Mouse (Mus musculus) midbrain, embryonic 12.5 days (tissue): ENCODE measurements around the gene Cir1. TPM values are rescaled to one million over a fixed set of nuclear protein-coding genes. Genes with fewer than 3 reads are reported as not detected.
A peak's percentile ranks its signal among the peaks of the same experiment; 100 is the strongest.

ENCODE experiments used
- ATAC-seq: fragments of 200-750 bp; cut with Nextera tagmentation; 2 replicates; pipeline ENCODE4 v1.8.0; 2017; ENCODE audit warnings: low read depth, moderate TSS enrichment, moderate library complexity; ENCODE audit not compliant: low FRiP score
- H3K27ac ChIP-seq: fragments of 300-500 bp; sonication (generic); replicated peaks from 2 replicates; pipeline ENCODE4 v1.5.1; 2016; ENCODE audit warnings: mild to moderate bottlenecking
- H3K27me3 ChIP-seq: fragments of 300-500 bp; sonication (generic); 2 replicates; pipeline ENCODE4 v1.6.1; 2016; ENCODE audit warnings: mild to moderate bottlenecking
- H3K36me3 ChIP-seq: fragments of 300-500 bp; sonication (generic); 2 replicates; pipeline ENCODE4 v1.6.1; 2016
- H3K4me1 ChIP-seq: fragments of 300-500 bp; sonication (generic); 2 replicates; pipeline ENCODE4 v1.6.1; 2016
- H3K4me2 ChIP-seq: fragments of 300-500 bp; sonication (generic); replicated peaks from 2 replicates; pipeline ENCODE4 v1.6.1; 2016; ENCODE audit warnings: mild to moderate bottlenecking, moderate library complexity
- H3K4me3 ChIP-seq: fragments of 300-500 bp; sonication (generic); 2 replicates; pipeline ENCODE4 v1.5.1; 2016; ENCODE audit warnings: mild to moderate bottlenecking
- H3K9ac ChIP-seq: fragments of 300-500 bp; sonication (generic); replicated peaks from 2 replicates; pipeline ENCODE4 v1.6.1; 2016; ENCODE audit warnings: mild to moderate bottlenecking, moderate library complexity
- H3K9me3 ChIP-seq: fragments of 300-500 bp; sonication (generic); 2 replicates; pipeline ENCODE4 v1.6.1; 2016; ENCODE audit warnings: mild to moderate bottlenecking
- WGBS: fragments of 180-500 bp; shearing (Covaris S2); methylation state at CpG from one replicate; pipeline ENCODE4 v1.1.7; 2016; 5-methylcytosine and 5-hydroxymethylcytosine counted together
- polyA plus RNA-seq: library from polyadenylated mRNA; unstranded; fragments of >200 nt; fragmentation: Nextera tagmentation; extraction: Ambion mirVana; gene quantifications from 2 replicates; pipeline ENCODE4 v1.2.1, GENCODE M21; 2016

Cir1 gene
- polyA plus RNA-seq, 1 experiment from 2014 or later: 24.7 TPM

DNA sequence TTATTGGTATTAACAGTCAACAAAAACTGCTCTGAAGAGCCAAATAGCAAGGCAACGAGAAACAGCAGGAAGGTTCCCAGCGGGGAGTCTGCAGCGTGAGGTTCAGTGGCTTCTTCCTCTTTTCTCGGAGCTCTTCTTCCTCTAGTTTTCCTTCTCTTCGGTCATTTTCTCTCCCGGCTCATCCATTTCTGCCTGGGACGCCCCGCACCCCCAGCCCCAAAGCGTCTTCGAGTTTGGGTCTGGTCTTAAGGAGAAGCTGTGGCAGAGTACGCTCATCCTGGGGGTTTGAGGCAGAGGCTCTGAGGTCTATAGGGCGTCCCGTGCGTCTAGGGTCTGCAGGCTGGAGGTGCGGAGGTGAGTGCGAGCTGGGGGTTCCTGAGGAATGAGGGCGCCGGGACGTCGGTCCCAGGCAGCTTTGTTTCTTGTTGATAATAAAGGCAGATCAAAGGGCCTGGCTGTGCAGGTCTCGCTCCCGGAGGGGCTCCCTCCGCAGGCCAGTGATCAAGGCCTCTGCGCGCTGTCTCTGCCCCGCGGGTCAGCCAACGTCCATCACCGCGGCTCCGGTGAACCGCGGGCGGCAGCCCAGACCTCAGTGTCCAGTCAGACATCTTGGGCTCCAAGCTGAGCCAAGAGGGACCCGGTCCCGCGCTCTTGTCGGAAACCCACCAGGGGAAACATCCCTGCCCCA, 35.3 kb downstream of the Cir1 start:
- H3K4me1 ChIP-seq: peaks cover 53% of the 10 kb centered on the region
- H3K27ac ChIP-seq: peak overlapping the region; percentile 72
- no peaks in the 10 kb centered on the region for H3K9me3 ChIP-seq
- peak overlapping the region; percentile 33 for H3K4me3 ChIP-seq
- H3K4me2 ChIP-seq: peak overlapping the region; percentile 47
- no peaks in the 10 kb centered on the region for H3K36me3 ChIP-seq
- H3K27me3 ChIP-seq: peaks cover 78% of the 10 kb centered on the region
- H3K9ac ChIP-seq: peak overlapping the region; percentile 37; the same call in 1 of the 2 replicates
- ATAC-seq: no peak
- WGBS: under 1% methylated on average over 38 of the region's 38 CpGs

DNA sequence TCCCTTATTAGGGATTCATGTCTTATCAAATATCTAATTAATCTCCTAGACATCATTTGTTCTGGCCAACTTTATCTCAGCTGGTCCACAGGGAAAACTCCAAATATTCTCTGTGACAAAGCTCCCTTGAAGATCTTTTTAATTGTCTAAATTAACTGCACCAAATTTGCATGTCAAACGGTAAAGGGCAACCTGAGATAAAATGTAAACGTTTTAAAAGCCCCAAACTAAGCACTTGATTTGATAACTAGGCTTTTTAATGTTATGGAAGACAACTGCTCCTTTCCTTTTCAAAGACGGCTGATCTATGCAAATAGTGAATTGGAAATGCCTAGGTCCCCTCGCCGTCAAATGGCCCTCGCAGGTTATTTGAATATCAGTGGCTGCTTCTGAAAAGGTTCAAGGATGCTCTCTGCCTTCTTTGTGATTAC, 36.3 kb downstream of the Cir1 start:
- H3K27me3 ChIP-seq: peaks cover 78% of the 10 kb centered on the region
- H3K4me2 ChIP-seq: no peak overlapping the region
- H3K4me3 ChIP-seq: peak overlapping the region; percentile 14
- 1% methylated on average over 6 of the region's 6 CpGs for WGBS
- H3K4me1 ChIP-seq: peaks cover 63% of the 10 kb centered on the region
- no peak for ATAC-seq
- H3K9ac ChIP-seq: no peak overlapping the region
- H3K9me3 ChIP-seq: no peaks in the 10 kb centered on the region
- no peaks in the 10 kb centered on the region for H3K36me3 ChIP-seq
- no peak overlapping the region for H3K27ac ChIP-seq

DNA sequence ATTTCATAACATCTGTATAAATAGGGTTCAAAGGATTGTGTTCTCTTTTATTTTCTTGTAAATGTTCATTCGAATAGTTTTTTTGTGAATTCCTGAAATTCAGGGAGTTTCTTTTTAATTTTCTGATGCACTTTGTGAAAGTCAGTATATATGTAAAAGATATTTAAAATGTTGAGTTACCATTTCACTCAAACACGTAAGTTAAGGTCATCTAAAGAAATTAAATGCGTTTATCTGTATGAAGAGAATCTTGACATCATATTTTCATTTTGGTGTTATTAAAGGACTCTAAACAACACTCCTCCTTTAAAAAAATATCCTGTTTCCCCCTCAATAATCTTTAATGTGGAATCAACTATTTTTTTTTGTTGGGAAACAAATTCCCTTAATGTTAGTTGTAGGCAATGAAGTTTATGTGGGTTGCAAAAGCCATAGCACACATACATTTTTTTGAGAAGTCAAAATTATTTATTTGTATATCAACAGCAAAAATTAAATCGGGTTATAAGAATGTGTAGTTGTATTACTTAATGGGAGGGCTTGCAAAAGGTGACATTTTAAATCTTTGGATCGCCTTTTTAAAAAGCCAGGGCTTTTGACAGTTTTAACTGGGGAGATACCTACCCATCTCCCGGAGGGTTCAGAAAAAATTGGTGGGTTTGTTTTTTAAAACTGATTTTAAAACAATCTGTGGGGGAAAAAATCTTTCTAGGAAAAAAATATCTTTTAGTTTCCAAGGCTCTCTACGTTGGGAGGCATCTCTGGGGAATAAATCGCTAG, 37.0 kb downstream of the Cir1 start:
- H3K36me3 ChIP-seq: no peaks in the 10 kb centered on the region
- peak overlapping the region; percentile 14; the same call in 1 of the 2 replicates for H3K4me3 ChIP-seq
- no peak for ATAC-seq
- H3K9me3 ChIP-seq: no peaks in the 10 kb centered on the region
- H3K4me2 ChIP-seq: no peak overlapping the region
- peaks cover 66% of the 10 kb centered on the region for H3K4me1 ChIP-seq
- no peak overlapping the region for H3K9ac ChIP-seq
- peaks cover 78% of the 10 kb centered on the region for H3K27me3 ChIP-seq
- no peak overlapping the region for H3K27ac ChIP-seq
- 7% methylated on average over 8 of the region's 8 CpGs for WGBS

DNA sequence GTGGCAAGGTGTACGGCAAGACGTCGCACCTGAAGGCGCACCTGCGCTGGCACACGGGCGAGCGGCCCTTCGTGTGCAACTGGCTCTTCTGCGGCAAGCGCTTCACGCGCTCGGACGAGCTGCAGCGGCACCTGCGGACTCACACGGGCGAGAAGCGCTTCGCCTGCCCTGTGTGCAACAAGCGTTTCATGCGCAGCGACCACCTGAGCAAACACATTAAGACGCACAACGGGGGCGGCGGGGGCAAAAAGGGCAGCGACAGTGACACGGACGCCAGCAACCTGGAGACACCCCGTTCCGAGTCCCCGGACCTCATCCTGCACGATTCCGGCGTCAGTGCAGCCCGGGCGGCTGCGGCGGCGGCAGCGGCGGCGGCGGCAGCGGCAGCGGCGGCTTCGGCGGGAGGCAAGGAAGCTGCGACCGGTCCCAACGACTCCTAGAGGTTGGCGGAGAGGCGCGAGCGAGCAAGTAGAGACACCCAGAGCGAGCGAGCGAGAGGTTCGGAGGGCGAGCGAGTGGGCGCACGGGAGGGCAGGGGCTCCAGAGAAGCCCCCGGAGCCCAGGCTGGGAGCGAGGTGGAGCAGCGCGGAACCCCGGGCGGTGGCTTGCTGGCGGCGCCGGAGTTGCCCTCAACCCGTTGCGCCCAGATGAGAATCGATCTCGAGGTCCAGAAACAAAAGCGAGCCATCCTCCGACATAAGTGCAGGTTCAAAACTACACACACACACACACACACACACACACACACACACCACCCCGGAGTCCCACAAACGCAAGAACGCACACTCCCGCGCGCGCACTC, 38.2 kb downstream of the Cir1 start:
- Histone ChIP-seq H3K4me1 (peaks cover 65% of the 10 kb centered on the region), H3K4me3 (peak overlapping the region; percentile 47), H3K27me3 (peaks cover 81% of the 10 kb centered on the region), H3K36me3 (no peaks in the 10 kb centered on the region), H3K9ac (peak overlapping the region; percentile 57), H3K27ac (peak overlapping the region; percentile 55), H3K4me2 (peak overlapping the region; percentile 56), H3K9me3 (no peaks in the 10 kb centered on the region)
- under 1% methylated on average over 83 of the region's 88 CpGs for WGBS
- ATAC-seq: no peak

DNA sequence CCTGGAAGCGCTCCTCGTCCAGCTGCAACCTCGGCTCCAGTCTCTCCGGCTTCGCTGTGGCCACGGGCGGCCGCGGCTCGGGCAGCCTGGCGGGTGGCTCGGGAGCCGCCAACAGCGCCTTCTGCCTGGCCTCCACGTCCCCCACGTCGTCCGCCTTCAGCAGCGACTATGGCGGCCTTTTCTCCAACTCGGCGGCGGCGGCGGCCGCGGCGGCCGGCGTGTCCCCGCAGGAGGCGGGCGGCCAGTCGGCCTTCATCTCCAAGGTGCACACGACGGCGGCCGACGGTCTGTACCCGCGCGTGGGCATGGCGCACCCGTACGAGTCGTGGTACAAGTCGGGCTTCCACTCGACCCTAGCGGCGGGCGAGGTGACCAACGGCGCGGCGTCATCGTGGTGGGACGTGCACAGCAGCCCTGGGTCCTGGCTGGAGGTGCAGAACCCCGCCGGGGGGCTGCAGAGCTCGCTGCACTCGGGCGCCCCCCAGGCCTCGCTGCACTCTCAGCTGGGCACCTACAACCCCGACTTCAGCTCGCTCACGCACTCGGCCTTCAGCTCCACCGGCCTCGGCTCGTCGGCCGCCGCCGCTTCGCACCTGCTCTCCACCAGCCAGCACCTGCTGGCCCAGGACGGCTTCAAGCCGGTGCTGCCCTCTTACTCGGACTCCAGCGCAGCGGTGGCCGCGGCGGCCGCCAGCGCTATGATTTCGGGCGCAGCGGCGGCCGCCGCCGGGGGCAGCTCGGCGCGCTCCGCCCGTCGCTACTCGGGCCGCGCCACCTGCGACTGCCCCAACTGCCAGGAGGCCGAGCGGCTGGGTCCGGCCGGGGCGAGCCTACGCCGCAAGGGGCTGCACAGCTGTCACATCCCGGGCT, 39.0 kb downstream of the Cir1 start:
- Histone ChIP-seq H3K27ac (peak overlapping the region; percentile 55), H3K9ac (peak overlapping the region; percentile 57), H3K27me3 (peaks cover 79% of the 10 kb centered on the region), H3K4me3 (peak overlapping the region; percentile 47), H3K4me1 (peaks cover 58% of the 10 kb centered on the region), H3K9me3 (no peaks in the 10 kb centered on the region), H3K36me3 (no peaks in the 10 kb centered on the region), H3K4me2 (peak overlapping the region; percentile 56)
- ATAC-seq: peak; percentile 42; the same call in 1 of the 2 replicates
- WGBS: under 1% methylated on average over 101 of the region's 110 CpGs

DNA sequence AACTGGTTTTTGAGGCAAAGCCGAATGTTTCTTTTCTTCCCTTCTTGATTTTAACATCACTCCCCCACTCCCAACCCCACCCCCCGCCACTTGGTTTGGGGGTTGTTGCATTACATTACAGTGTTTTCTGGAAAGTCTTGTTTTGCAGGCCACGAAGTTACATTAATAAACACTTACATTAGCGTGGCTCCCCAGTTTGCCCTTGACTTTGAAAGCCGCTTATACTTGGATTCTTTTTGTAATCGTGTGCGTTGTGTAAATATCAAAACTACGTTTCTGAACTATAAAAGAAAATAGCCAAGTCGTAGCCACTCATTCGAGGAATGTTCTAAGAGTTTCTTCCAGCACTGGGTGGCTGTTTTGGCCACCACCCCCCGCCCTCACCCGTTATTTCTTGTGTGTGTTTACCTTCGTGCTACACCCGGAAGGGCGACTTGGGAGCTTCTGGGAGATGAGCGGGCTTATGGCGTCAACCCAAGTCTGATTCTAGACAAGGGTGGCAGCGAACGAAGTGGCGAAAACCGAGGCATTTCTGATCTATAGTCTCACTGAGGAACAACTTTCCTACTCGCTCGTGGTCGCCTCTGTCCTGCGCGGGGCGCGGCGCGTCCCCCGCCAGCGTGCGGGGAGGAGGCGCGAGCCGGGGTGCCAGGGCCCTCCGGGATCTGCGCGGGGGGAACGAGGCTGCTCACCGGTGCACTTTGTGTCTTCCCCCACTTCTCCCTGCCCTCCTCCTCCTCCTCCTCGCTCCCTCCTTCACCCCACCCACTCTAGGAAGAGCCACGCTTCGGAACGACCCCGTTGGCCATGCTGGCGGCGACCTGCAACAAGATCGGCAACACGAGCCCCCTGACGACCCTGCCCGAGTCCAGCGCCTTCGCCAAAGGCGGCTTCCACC, 39.9 kb downstream of the Cir1 start:
- Histone ChIP-seq H3K9ac (peak overlapping the region; percentile 57), H3K4me3 (peak overlapping the region; percentile 47), H3K36me3 (no peaks in the 10 kb centered on the region), H3K4me1 (peaks cover 53% of the 10 kb centered on the region), H3K27me3 (peaks cover 83% of the 10 kb centered on the region), H3K4me2 (peak overlapping the region; percentile 56), H3K9me3 (no peaks in the 10 kb centered on the region), H3K27ac (peak overlapping the region; percentile 55)
- no peak for ATAC-seq
- WGBS: under 1% methylated on average over 55 of the region's 55 CpGs

DNA sequence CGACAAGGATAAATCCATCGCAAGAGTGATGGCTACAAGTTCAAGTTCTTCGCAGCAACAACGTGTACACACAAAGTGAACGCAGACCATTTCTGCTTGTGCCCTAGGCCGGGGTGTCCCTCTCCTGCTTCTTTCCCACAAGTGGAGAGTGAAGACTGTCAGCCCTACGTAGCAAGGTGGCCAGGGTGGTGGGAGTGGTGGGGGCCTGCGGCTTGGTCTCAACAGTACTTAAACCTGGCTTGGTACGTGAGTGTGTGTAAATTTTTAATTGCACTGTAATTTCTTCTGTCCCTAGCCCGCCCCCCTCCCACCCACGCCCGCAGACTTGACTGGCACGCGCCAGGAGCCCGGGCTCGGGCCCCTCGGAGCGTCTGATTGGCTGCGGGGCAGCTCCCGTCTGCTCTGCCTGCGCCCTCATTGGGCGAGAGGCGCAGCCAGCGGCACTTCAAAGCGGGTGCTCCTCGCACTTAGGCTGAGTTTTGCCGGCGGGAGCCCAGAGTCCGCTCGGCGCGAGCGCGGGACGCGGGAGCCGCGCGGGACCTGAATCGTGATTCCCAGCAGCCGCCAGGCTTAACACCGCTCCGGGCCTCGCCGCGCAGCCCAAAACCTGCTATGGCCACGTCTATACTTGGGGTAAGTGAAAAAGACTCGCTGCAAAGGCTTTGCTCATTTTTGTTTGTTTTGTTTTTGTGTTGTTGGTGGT, 40.9 kb downstream of the Cir1 start, which contains the start of gene Sp9:
Gene Sp9, plus strand, starts transcription at position 467 of the 703 bp plus-strand sequence.
- peaks cover 82% of the 10 kb centered on the region for H3K27me3 ChIP-seq
- peak; percentile 85 for ATAC-seq
- peak within 1 kb of the TSS; percentile 57 for H3K9ac ChIP-seq
- no peaks in the 10 kb centered on the region for H3K9me3 ChIP-seq
- no peaks in the 10 kb centered on the region for H3K36me3 ChIP-seq
- H3K4me2 ChIP-seq: peak within 1 kb of the TSS; percentile 56
- peak within 1 kb of the TSS; percentile 47 for H3K4me3 ChIP-seq
- WGBS: under 1% methylated on average over 48 of the region's 48 CpGs
- H3K27ac ChIP-seq: peak within 1 kb of the TSS; percentile 55
- peaks cover 45% of the 10 kb centered on the region for H3K4me1 ChIP-seq

DNA sequence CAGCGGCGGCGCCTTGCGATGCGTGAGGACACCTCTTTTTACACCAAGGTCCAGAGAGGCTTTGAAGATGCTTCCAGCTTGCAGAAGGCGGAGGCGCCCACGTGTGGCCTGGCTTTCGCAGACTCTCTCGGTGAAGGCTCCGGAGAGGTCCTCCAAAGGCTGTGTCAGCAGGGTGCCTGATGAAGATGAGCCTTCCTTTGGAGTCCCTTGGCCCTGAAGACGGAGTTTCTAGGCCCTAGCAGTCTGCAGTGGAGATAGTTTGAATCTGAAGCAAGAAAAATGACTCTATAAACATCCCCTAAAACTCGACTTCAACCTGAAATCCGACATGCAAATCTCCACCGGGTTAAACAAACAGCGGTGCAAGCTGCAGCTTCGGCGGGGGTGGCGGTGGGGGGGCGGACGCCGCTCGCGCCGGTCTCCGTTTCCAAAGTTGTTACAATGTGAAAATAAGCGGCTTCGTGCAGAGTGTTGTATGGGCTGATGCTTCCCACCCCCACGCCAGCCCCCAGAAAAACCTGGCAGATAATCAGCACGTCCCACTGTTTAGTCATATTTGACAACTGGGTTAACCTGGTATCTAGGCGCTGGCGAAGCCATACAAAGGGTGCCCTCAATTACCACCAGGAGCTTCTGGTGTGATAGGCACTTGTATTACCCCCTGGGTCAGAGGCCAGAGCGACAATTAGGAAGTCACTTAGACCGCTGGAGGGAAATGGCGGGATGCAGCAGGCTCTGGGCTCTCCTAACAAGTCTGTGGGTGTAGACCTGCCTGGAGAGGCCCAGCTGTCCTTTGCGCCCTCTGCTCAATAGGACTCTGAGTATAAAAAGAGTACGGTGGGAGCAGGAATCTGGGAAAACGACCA, 41.7 kb downstream of the Cir1 start:
- no peak for ATAC-seq
- Histone ChIP-seq H3K27me3 (peaks cover 86% of the 10 kb centered on the region), H3K36me3 (no peaks in the 10 kb centered on the region), H3K9ac (no peak overlapping the region), H3K9me3 (no peaks in the 10 kb centered on the region), H3K4me2 (peak overlapping the region; percentile 56), H3K4me1 (peaks cover 47% of the 10 kb centered on the region), H3K4me3 (peak overlapping the region; percentile 47), H3K27ac (peak overlapping the region; percentile 49; the same call in 1 of the 2 replicates)
- 1% methylated on average over 38 of the region's 38 CpGs for WGBS

DNA sequence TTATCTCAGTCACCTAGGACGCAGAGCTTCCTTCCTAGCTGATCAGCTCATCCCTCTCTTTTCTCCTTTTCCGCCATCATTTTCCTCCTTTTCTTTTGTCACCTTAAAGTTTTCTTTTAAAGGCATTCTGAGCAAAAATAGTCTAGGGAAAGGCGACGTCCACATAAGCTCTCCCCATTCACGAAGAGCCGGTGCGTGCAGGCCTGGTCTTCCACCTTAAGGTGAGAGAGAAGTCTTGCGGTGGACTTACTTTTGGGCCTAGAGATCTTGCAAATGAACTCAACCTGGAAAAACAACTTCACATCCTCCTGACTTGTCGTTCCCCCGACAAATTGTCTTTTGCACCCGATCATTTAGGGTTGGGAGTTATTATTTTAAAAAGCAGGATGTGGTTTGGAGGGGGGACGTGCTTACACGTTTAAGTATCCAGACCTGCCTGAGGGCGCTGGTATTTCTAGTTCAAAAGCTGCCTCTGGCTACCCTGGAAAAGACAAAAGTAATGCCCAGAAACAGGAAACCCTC, 42.4 kb downstream of the Cir1 start:
- Histone ChIP-seq H3K4me3 (peak overlapping the region; percentile 47), H3K9me3 (no peaks in the 10 kb centered on the region), H3K36me3 (no peaks in the 10 kb centered on the region), H3K27me3 (peaks cover 93% of the 10 kb centered on the region), H3K4me1 (peaks cover 48% of the 10 kb centered on the region), H3K4me2 (peak overlapping the region; percentile 56; the same call in 1 of the 2 replicates), H3K9ac (no peak overlapping the region), H3K27ac (no peak overlapping the region)
- no peak for ATAC-seq
- WGBS: under 1% methylated on average over 14 of the region's 14 CpGs
